Mouse (Mus musculus): ENCODE results near the gene Gm884. TPM values are rescaled to one million over a fixed set of nuclear protein-coding genes. Genes with fewer than 3 reads are reported as not detected.
"Not testable (repeated sequence)": the region's sequence is repeated elsewhere in the genome, so short reads cannot be mapped to it uniquely, and the experiment has no call there.

The Gm884 gene
- total and polyA plus RNA-seq, 2 experiments from 2014 or later, result not detected

DNA sequence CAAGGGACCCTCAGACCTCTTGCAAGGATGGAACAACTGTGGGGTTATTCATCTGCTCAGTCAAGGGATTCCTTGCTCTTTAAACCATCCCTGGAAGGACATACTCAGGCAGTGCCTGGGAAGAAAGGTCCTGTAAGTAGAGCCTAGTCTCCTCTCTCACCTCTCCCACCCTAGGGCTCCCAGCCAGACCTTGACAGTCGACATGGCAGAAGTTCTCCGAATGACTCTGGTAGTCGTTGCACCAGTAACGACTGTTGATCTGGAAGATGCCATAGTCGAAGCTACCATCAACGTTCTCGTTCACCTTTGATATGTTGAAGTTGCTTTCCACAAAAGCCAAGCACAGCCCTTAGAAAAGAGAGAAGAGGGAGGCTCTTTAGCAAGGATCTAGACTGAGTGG lies 13.9 kb upstream of the Gm884 start:
- Histone ChIP-seq H3K4me3 (ENCODE audit: low read depth, low read length) (no peak overlapping the region), H3K27me3 (ENCODE audit: control insufficient read depth, insufficient read depth, low read length) (peaks cover 21% of the 10 kb centered on the region), H3K9me3 (replicated peaks; ENCODE audit: control insufficient read depth, low read length) (no peaks in the 10 kb centered on the region), H3K4me2 (ENCODE audit: low read depth, low read length) (no peak overlapping the region), H3K36me3 (replicated peaks; ENCODE audit: control insufficient read depth, insufficient read depth, low read length) (no peaks in the 10 kb centered on the region), H3K27ac (ENCODE audit: low read depth) (no peak overlapping the region), H3K4me1 (ENCODE audit: control insufficient read depth, insufficient read depth) (no peaks in the 10 kb centered on the region), H3K9ac (replicated peaks; ENCODE audit: low read depth, low read length) (no peak overlapping the region)
- DNase-seq (ENCODE audit: low spot score), result no peak
- 71% methylated on average over 7 of the region's 7 CpGs for WGBS
- ATAC-seq (ENCODE audit: insufficient read depth, low read depth), result no peak
- no peak for TF ChIP-seq CTCF (IDR thresholded peaks at IDR 0.05; ENCODE audit: low read depth)
- TF ChIP-seq EP300 (IDR thresholded peaks at IDR 0.05; ENCODE audit: low read depth), result no peak

DNA sequence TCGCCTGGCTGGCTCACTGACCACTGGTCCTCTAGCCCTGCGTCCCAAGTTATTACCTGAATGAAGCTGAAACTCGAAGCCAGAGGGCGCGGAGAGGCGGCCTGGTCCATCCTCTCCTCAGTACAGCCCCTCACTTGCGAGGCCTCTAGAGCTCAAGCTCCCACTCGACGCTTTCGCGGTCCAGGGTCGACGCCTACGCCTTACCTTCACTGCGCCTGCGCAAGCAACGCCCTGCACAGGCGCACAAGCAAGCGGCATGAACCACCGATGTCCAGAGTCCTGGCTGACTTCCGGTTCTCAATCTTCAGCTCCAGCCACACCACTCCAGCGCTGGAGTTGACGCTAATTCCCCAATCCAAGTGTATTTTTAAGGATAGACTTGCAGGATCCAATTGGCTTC lies 6.5 kb upstream of the Gm884 start:
- no peak for TF ChIP-seq EP300 (IDR thresholded peaks at IDR 0.05; ENCODE audit: low read depth)
- TF ChIP-seq CTCF (IDR thresholded peaks at IDR 0.05; ENCODE audit: low read depth), result no peak
- H3K36me3 ChIP-seq (replicated peaks; ENCODE audit: control insufficient read depth, insufficient read depth, low read length), result no peaks in the 10 kb centered on the region
- no peaks in the 10 kb centered on the region for H3K27me3 ChIP-seq (ENCODE audit: control insufficient read depth, insufficient read depth, low read length)
- ATAC-seq (ENCODE audit: insufficient read depth, low read depth) (no peak), DNase-seq (ENCODE audit: low spot score) (no peak)
- H3K4me2 ChIP-seq (ENCODE audit: low read depth, low read length), result no peak overlapping the region
- H3K4me1 ChIP-seq (ENCODE audit: control insufficient read depth, insufficient read depth), result no peaks in the 10 kb centered on the region
- WGBS, result 79% methylated on average over 23 of the region's 23 CpGs
- H3K27ac ChIP-seq (ENCODE audit: low read depth), result no peak overlapping the region
- no peak overlapping the region for H3K9ac ChIP-seq (replicated peaks; ENCODE audit: low read depth, low read length)
- H3K9me3 ChIP-seq (replicated peaks; ENCODE audit: control insufficient read depth, low read length), result no peaks in the 10 kb centered on the region
- no peak overlapping the region for H3K4me3 ChIP-seq (ENCODE audit: low read depth, low read length)

GRCm38 (mm10) chr11:103610772-103611171 lies 10.2 kb downstream of the Gm884 start:
- DNase-seq (ENCODE audit: low spot score) (no peak), ATAC-seq (ENCODE audit: insufficient read depth, low read depth) (no peak)
- H3K4me2 ChIP-seq (ENCODE audit: low read depth, low read length), result no peak overlapping the region
- no peak overlapping the region for H3K4me3 ChIP-seq (ENCODE audit: low read depth, low read length)
- no peaks in the 10 kb centered on the region for H3K36me3 ChIP-seq (replicated peaks; ENCODE audit: control insufficient read depth, insufficient read depth, low read length)
- H3K27me3 ChIP-seq (ENCODE audit: control insufficient read depth, insufficient read depth, low read length), result no peaks in the 10 kb centered on the region
- no peak overlapping the region for H3K9ac ChIP-seq (replicated peaks; ENCODE audit: low read depth, low read length)
- WGBS, result 75% methylated on average over 2 of the region's 2 CpGs
- no peak overlapping the region for H3K27ac ChIP-seq (ENCODE audit: low read depth)
- H3K4me1 ChIP-seq (ENCODE audit: control insufficient read depth, insufficient read depth), result no peaks in the 10 kb centered on the region
- H3K9me3 ChIP-seq (replicated peaks; ENCODE audit: control insufficient read depth, low read length), result no peaks in the 10 kb centered on the region
- TF ChIP-seq EP300 (IDR thresholded peaks at IDR 0.05; ENCODE audit: low read depth) (no peak), CTCF (IDR thresholded peaks at IDR 0.05; ENCODE audit: low read depth) (no peak)

DNA sequence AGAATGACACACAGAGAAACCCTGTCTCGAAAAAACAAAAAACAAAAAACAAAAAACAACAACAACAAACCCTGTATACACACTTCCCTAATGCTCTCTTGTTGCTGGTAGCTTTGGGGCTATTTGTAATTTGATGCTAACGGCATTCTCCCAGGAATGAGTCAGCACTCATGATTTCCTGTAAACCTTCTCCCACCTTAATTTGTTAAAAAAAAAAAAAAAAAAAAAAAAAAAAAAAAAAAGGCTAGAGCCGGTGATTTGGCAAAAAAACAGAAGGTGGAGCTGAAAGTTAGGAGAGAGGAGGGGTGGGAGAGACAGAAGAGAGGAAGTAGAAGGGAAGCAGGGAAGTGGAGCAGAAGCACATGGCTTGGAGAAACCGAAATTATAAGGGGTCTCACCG lies 14.3 kb downstream of the Gm884 start:
- ATAC-seq (ENCODE audit: insufficient read depth, low read depth), result no peak
- Histone ChIP-seq H3K27ac (ENCODE audit: low read depth) (no peak overlapping the region), H3K27me3 (ENCODE audit: control insufficient read depth, insufficient read depth, low read length) (no peaks in the 10 kb centered on the region), H3K9ac (replicated peaks; ENCODE audit: low read depth, low read length) (no peak overlapping the region), H3K9me3 (replicated peaks; ENCODE audit: control insufficient read depth, low read length) (no peaks in the 10 kb centered on the region), H3K4me1 (ENCODE audit: control insufficient read depth, insufficient read depth) (no peaks in the 10 kb centered on the region), H3K36me3 (replicated peaks; ENCODE audit: control insufficient read depth, insufficient read depth, low read length) (no peaks in the 10 kb centered on the region), H3K4me3 (ENCODE audit: low read depth, low read length) (no peak overlapping the region), H3K4me2 (ENCODE audit: low read depth, low read length) (no peak overlapping the region)
- no peak for TF ChIP-seq EP300 (IDR thresholded peaks at IDR 0.05; ENCODE audit: low read depth)
- TF ChIP-seq CTCF (IDR thresholded peaks at IDR 0.05; ENCODE audit: low read depth), result no peak
- DNase-seq (ENCODE audit: low spot score), result no peak
- 54% methylated on average over 5 of the region's 5 CpGs for WGBS

DNA sequence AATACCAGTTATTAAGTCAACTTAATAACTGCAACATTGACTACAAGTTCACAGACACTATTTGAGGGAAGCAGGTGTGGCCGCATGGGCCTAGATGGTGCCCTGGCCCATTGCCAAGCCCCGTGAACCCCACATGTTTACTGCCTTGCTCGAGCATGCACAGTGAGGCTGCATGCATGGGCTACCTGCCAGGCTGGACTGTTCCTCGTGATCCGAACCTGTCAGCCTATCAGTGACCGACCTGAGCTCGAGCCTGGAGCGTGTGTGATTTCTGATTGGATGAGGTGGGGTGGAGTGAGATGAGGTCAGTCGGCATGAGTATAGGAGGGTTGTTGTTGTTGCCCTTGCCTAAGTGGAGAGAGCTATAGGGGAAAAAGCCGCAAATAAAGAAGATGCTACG lies 42.6 kb downstream of the Gm884 start:
- 84% methylated on average over 11 of the region's 11 CpGs for WGBS
- H3K4me2 ChIP-seq (ENCODE audit: low read depth, low read length), result no peak overlapping the region
- H3K27ac ChIP-seq (ENCODE audit: low read depth), result no peak overlapping the region
- H3K9ac ChIP-seq (replicated peaks; ENCODE audit: low read depth, low read length), result no peak overlapping the region
- ATAC-seq (ENCODE audit: insufficient read depth, low read depth) (no peak), DNase-seq (ENCODE audit: low spot score) (no peak)
- TF ChIP-seq CTCF (IDR thresholded peaks at IDR 0.05; ENCODE audit: low read depth), result no peak
- H3K27me3 ChIP-seq (ENCODE audit: control insufficient read depth, insufficient read depth, low read length), result no peaks in the 10 kb centered on the region
- no peaks in the 10 kb centered on the region for H3K9me3 ChIP-seq (replicated peaks; ENCODE audit: control insufficient read depth, low read length)
- H3K36me3 ChIP-seq (replicated peaks; ENCODE audit: control insufficient read depth, insufficient read depth, low read length), result no peaks in the 10 kb centered on the region
- H3K4me1 ChIP-seq (ENCODE audit: control insufficient read depth, insufficient read depth), result no peaks in the 10 kb centered on the region
- no peak overlapping the region for H3K4me3 ChIP-seq (ENCODE audit: low read depth, low read length)

GRCm38 (mm10) chr11:103556021-103556420 lies 64.9 kb downstream of the Gm884 start:
- TF ChIP-seq CTCF (IDR thresholded peaks at IDR 0.05; ENCODE audit: low read depth), result peak; percentile 26
- no peak for TF ChIP-seq EP300 (IDR thresholded peaks at IDR 0.05; ENCODE audit: low read depth)

DNA sequence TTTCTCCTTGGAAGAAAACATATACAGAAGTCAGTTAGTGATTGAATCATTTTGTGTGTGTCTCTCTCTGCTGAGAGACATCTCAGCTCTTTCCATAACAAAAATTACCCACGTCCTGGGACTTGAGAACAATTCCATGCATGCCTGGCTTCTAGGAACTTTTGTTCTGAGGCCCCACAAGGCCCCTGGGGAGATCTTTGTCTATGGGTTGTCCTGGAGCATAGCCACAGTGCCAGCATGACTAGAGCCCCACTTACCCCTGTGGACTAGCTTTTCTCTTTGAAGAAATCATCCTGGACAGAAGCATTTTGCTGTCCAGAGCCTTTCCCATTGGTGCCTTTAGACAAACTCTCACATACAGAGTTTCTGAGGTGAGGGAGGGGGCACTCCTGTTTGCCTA lies 86.0 kb downstream of the Gm884 start:
- not testable (repeated sequence) for H3K4me1 ChIP-seq (ENCODE audit: control insufficient read depth, insufficient read depth); H3K9me3 ChIP-seq (replicated peaks; ENCODE audit: control insufficient read depth, low read length); H3K4me2 ChIP-seq (ENCODE audit: low read depth, low read length); H3K27me3 ChIP-seq (ENCODE audit: control insufficient read depth, insufficient read depth, low read length); DNase-seq (ENCODE audit: low spot score); H3K36me3 ChIP-seq (replicated peaks; ENCODE audit: control insufficient read depth, insufficient read depth, low read length); H3K27ac ChIP-seq (ENCODE audit: low read depth); H3K4me3 ChIP-seq (ENCODE audit: low read depth, low read length); ATAC-seq (ENCODE audit: insufficient read depth, low read depth); H3K9ac ChIP-seq (replicated peaks; ENCODE audit: low read depth, low read length)
- 19% methylated on average over 1 of the region's 1 CpGs for WGBS

More at GRCm38 (mm10) chr11:103556021-103556420, 64.9 kb downstream of the Gm884 start:
- 66% methylated on average over 2 of the region's 2 CpGs for WGBS
- H3K27ac ChIP-seq (ENCODE audit: low read depth), result no peak overlapping the region
- H3K4me2 ChIP-seq (ENCODE audit: low read depth, low read length), result no peak overlapping the region
- no peak overlapping the region for H3K4me3 ChIP-seq (ENCODE audit: low read depth, low read length)
- H3K27me3 ChIP-seq (ENCODE audit: control insufficient read depth, insufficient read depth, low read length), result no peaks in the 10 kb centered on the region
- H3K9ac ChIP-seq (replicated peaks; ENCODE audit: low read depth, low read length), result no peak overlapping the region
- no peaks in the 10 kb centered on the region for H3K36me3 ChIP-seq (replicated peaks; ENCODE audit: control insufficient read depth, insufficient read depth, low read length)
- DNase-seq (ENCODE audit: low spot score), result no peak
- H3K9me3 ChIP-seq (replicated peaks; ENCODE audit: control insufficient read depth, low read length), result no peaks in the 10 kb centered on the region
- H3K4me1 ChIP-seq (ENCODE audit: control insufficient read depth, insufficient read depth), result no peaks in the 10 kb centered on the region
- no peak for ATAC-seq (ENCODE audit: insufficient read depth, low read depth)

All from heart, postnatal 0 days (tissue).